Mouse (Mus musculus): ENCODE data around the gene Alg11.

Alg11 gene

GRCm38 (mm10) chr8:22060446-22060889 is at the start of gene Alg11:
Alg11 (plus strand) TSS chr8:22060721.
- DNase-seq: peak; percentile 91 to 96

- no peak for DNase-seq
These were observed 47.4 kb upstream of the Alg11 start for GRCm38 (mm10) chr8:22013034-22013707.

- DNase-seq: no peak
These were observed 42.8 kb upstream of the Alg11 start for GRCm38 (mm10) chr8:22017731-22018130.

- DNase-seq: no peak
These were observed 41.0 kb upstream of the Alg11 start for GRCm38 (mm10) chr8:22019498-22019897.

GRCm38 (mm10) chr8:22022244-22022643 is 38.3 kb upstream of the Alg11 start:
- no peak for DNase-seq

- DNase-seq: no peak
These were observed 35.3 kb upstream of the Alg11 start for GRCm38 (mm10) chr8:22025241-22025640.

- DNase-seq: no peak
These were observed 31.5 kb upstream of the Alg11 start for GRCm38 (mm10) chr8:22028973-22029372.

- DNase-seq: no peak
These were observed 29.5 kb upstream of the Alg11 start for GRCm38 (mm10) chr8:22030990-22031389.

GRCm38 (mm10) chr8:22036137-22036536 is 24.4 kb upstream of the Alg11 start:
- no peak for DNase-seq

GRCm38 (mm10) chr8:22037022-22037421 is 23.5 kb upstream of the Alg11 start:
- no peak for DNase-seq

GRCm38 (mm10) chr8:22039468-22040152 is 20.9 kb upstream of the Alg11 start:
- no peak for DNase-seq

GRCm38 (mm10) chr8:22040153-22040509 is 20.4 kb upstream of the Alg11 start:
- DNase-seq: no peak

GRCm38 (mm10) chr8:22042515-22042914 is 18.0 kb upstream of the Alg11 start:
- DNase-seq: no peak

- no peak for DNase-seq
These were observed 16.8 kb upstream of the Alg11 start for GRCm38 (mm10) chr8:22043706-22044105.

- DNase-seq: peak; percentile 25 to 36
These were observed 12.6 kb upstream of the Alg11 start for GRCm38 (mm10) chr8:22047699-22048464.

GRCm38 (mm10) chr8:22054674-22055491 is 5.6 kb upstream of the Alg11 start:
- DNase-seq: no peak

- DNase-seq: no peak
These were observed 5.0 kb upstream of the Alg11 start for GRCm38 (mm10) chr8:22055492-22055877.

- no peak for DNase-seq
These were observed 3.7 kb upstream of the Alg11 start for GRCm38 (mm10) chr8:22056850-22057249.

- no peak for DNase-seq
These were observed 2.2 kb upstream of the Alg11 start for GRCm38 (mm10) chr8:22058368-22058767.

GRCm38 (mm10) chr8:22059153-22059738 is 1.3 kb upstream of the Alg11 start:
- DNase-seq: no peak

- no peak for DNase-seq
These were observed 588 bp upstream of the Alg11 start, which contains the start of gene Atp7b for GRCm38 (mm10) chr8:22059821-22060445. Atp7b (minus strand) TSS chr8:22060305.

GRCm38 (mm10) chr8:22061126-22061525 is 605 bp downstream of the Alg11 start:
- no peak for DNase-seq

Measured in thymus, postnatal 36 days (tissue).